Mouse (Mus musculus) mouse embryonic stem cell (cell line): ENCODE measurements around the gene Mrps15.

ENCODE experiments used
- in situ Hi-C, 2 experiments: fragments of 300-500 bp; cut with MboI; formaldehyde crosslinking; loops; 1 replicate in 1 of 2; 3 replicates in 1 of 2; pipeline ENCODE4 v1.14.3; 2019 to 2020; ENCODE audit warnings: low sequenced_read_pairs in 2 of 2, low pct_unique_long_range_greater_than_20kb in 1 of 2, mixed read lengths in 1 of 2; ENCODE audit not compliant: unreplicated experiment in 1 of 2

Mrps15 gene

GRCm38 (mm10) chr4:126103057-126103581, 56.4 kb downstream of the Mrps15 start:
- in situ Hi-C loops = no loop called here

DNA sequence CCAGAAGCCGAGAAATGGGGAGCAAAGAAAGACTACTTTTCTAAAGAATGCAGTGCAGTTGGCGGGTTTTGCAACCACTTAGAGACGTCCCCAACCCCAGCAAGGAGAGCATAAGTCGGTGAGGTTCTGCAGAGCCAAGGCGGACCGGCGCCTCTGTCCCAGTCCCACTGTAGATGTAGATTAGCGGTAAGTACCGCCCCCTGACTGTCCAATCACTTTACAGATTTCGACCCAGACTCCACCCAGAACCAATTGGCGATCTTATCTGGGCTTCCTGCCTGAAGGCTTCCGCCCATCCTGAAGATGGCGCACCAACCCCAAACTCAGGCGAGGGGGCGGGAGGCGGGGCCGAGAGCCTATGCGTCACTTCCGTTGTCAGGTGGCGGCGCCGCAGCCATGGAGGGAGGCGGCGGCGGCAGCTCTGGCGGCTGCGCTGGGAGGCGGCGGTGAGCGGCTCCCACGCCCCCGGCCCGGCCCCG, 56.9 kb downstream of the Mrps15 start, which contains the start of gene Stk40:
Gene Stk40, plus strand, starts transcription at position 368 of the 479 bp plus-strand sequence.
- in situ Hi-C loops = no loop called here

DNA sequence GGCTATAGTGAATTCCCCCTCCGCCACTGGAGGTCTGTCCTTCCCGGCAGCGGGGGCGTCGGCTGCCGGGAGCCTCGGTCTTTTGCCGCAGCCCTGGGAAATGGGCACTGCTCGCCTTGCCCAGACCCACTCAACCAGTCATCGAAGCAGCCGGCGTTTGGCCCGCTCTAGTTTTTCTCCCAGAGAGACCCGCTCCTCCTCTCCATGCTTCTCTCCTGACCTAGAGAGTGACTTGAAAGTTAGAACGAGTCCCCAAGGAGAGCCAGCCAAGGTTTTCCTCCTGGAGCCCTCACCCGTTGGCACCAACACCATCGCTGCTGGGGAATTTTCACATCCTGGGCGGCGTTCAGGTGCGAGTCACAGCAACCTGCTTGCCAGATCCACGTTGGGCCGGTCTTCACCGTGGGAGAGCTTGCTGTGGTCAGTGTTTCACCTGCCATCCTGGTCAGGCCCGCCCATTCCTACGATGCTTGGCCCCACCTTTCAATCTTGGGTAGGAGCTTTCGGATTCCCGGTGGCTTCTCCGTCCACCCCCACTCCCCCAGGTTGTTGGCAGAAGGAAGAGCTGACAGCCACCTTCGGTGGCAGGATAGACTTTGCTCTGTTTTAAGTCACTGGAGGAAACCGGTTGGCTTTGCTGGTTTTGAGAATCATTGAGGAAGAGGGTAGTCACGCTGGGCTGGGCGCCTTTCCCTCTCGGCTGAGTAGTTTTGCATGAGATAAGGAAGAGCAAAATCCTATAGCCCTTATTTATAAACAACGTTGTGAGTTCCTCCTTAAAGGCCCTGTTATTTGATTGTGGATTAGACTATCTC, 57.7 kb downstream of the Mrps15 start:
- in situ Hi-C loops = no loop called here
